Mouse (Mus musculus) stomach, embryonic 16.5 days (tissue): ENCODE results near the gene Tdp1. TPM values are rescaled to one million over a fixed set of nuclear protein-coding genes. Genes with fewer than 3 reads are reported as not detected.

ENCODE experiments used
- ATAC-seq: fragments of 200-750 bp; cut with Nextera tagmentation; 2 replicates; pipeline ENCODE4 v1.8.0; 2017; ENCODE audit warnings: moderate number of reproducible peaks, moderate TSS enrichment; ENCODE audit not compliant: insufficient read depth, low FRiP score
- H3K27ac ChIP-seq: fragments of 300-500 bp; sonication (generic); 2 replicates; pipeline ENCODE4 v1.5.1; 2014; ENCODE audit warnings: low read length
- H3K27me3 ChIP-seq: fragments of 300-500 bp; sonication (generic); 2 replicates; pipeline ENCODE4 v1.6.1; 2014; ENCODE audit warnings: low read length, control low read depth, mixed read lengths; ENCODE audit not compliant: control insufficient read depth, insufficient read depth
- H3K36me3 ChIP-seq: fragments of 300-500 bp; sonication (generic); 2 replicates; pipeline ENCODE4 v1.6.1; 2014; ENCODE audit warnings: low read length; ENCODE audit not compliant: control insufficient read depth, insufficient read depth
- H3K4me1 ChIP-seq: fragments of 300-500 bp; sonication (generic); 2 replicates; pipeline ENCODE4 v1.6.1; 2014; ENCODE audit warnings: low read length, control low read depth, mixed read lengths; ENCODE audit not compliant: control insufficient read depth, insufficient read depth
- H3K4me2 ChIP-seq: fragments of 300-500 bp; sonication (generic); 2 replicates; pipeline ENCODE4 v1.6.1; 2014; ENCODE audit warnings: low read depth, low read length, mixed read lengths
- H3K4me3 ChIP-seq: fragments of 300-500 bp; sonication (generic); replicated peaks from 2 replicates; pipeline ENCODE4 v1.5.1; 2014; ENCODE audit warnings: mild to moderate bottlenecking, low read length
- H3K9ac ChIP-seq: fragments of 300-500 bp; sonication (generic); 2 replicates; pipeline ENCODE4 v1.6.1; 2014; ENCODE audit warnings: low read length
- H3K9me3 ChIP-seq: fragments of 300-500 bp; sonication (generic); replicated peaks from 2 replicates; pipeline ENCODE4 v1.6.1; 2016; ENCODE audit warnings: low read length, control low read depth; ENCODE audit not compliant: control insufficient read depth
- WGBS: fragments of 180-500 bp; shearing (Covaris S2); extraction: QIAGEN DNeasy Blood & Tissue Kit; methylation state at CpG from one replicate; pipeline ENCODE4 v1.1.7; 2014; 5-methylcytosine and 5-hydroxymethylcytosine counted together
- polyA plus RNA-seq: library from polyadenylated mRNA; unstranded; fragments of >200 nt; fragmentation: Nextera tagmentation; extraction: Ambion mirVana; gene quantifications from 2 replicates; pipeline ENCODE4 v1.2.1, GENCODE M21; 2015

The Tdp1 gene
- polyA plus RNA-seq, 1 experiment from 2014 or later = 45.4 TPM

DNA sequence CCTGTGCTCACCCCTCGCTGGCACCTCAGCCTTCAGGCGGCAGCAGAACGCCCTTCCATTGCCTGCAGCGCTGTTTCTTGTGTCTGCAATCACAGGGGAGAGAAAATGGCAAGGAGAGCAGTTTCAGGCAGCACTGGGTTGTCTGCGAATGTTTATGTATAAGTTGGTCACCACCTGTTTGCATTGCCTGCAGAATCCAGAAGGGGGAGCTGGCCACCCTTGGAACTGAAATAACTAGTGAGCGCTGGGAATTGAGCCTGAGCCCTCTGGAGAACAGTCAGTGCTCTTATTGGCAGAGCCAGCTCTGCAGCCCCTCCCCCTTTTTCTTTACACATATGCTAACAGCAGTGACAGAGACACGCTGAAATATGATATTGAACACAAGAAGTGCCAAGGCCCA, 88.5 kb downstream of the Tdp1 start:
- Histone ChIP-seq H3K36me3 (no peaks in the 10 kb centered on the region), H3K9ac (no peak overlapping the region), H3K4me2 (no peak overlapping the region), H3K9me3 (no peaks in the 10 kb centered on the region; the same call in 1 of the 2 replicates), H3K4me1 (no peaks in the 10 kb centered on the region), H3K4me3 (no peak overlapping the region), H3K27me3 (peaks cover 15% of the 10 kb centered on the region), H3K27ac (no peak overlapping the region)
- ATAC-seq = no peak
- WGBS = 60% methylated on average over 7 of the region's 7 CpGs

GRCm38 (mm10) chr12:99973659-99974058, 89.3 kb downstream of the Tdp1 start:
- ATAC-seq = no peak
- Histone ChIP-seq H3K9ac (no peak overlapping the region), H3K4me3 (no peak overlapping the region), H3K27me3 (peaks cover 8% of the 10 kb centered on the region), H3K9me3 (no peaks in the 10 kb centered on the region; the same call in 1 of the 2 replicates), H3K4me2 (no peak overlapping the region), H3K27ac (no peak overlapping the region), H3K36me3 (no peaks in the 10 kb centered on the region), H3K4me1 (no peaks in the 10 kb centered on the region)
- WGBS = 80% methylated on average over 1 of the region's 1 CpGs

DNA sequence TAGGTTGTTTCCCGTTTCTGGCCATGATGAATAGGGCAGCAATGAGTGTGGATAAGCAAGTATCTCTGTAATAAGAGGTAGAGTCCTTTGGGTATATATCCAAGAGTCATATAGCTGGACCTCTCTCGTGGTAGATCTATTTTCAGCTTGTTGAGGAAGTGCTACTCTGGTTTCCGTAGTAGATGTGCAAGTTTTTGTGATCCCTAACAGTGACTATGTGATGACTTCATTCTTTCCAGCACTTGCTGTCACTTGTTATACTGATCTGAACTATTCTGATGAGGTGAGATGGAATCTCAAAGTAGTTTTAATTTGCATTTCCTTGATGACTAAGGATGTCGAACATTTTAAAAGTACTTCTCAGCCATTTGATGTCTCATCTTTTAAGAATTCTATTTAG, 95.2 kb downstream of the Tdp1 start:
- no peak for ATAC-seq
- no peaks in the 10 kb centered on the region for H3K36me3 ChIP-seq
- H3K4me3 ChIP-seq = no peak overlapping the region
- H3K4me2 ChIP-seq = no peak overlapping the region
- no peaks in the 10 kb centered on the region for H3K4me1 ChIP-seq
- H3K9me3 ChIP-seq = no peaks in the 10 kb centered on the region
- H3K27me3 ChIP-seq = no peaks in the 10 kb centered on the region
- 74% methylated on average over 4 of the region's 4 CpGs for WGBS
- no peak overlapping the region for H3K27ac ChIP-seq
- H3K9ac ChIP-seq = no peak overlapping the region

- H3K9ac ChIP-seq = no peak overlapping the region
- H3K9me3 ChIP-seq = no peaks in the 10 kb centered on the region
- no peak for ATAC-seq
- WGBS = 91% methylated on average over 5 of the region's 5 CpGs
- H3K4me1 ChIP-seq = no peaks in the 10 kb centered on the region
- no peak overlapping the region for H3K27ac ChIP-seq
- H3K4me3 ChIP-seq = no peak overlapping the region
- no peak overlapping the region for H3K4me2 ChIP-seq
- no peaks in the 10 kb centered on the region for H3K27me3 ChIP-seq
- no peaks in the 10 kb centered on the region for H3K36me3 ChIP-seq
Observed at GRCm38 (mm10) chr12:99986797-99987196, 102.5 kb downstream of the Tdp1 start.

GRCm38 (mm10) chr12:99988144-99988543, 103.8 kb downstream of the Tdp1 start:
- H3K9ac ChIP-seq = no peak overlapping the region
- no peaks in the 10 kb centered on the region for H3K4me1 ChIP-seq
- H3K27me3 ChIP-seq = no peaks in the 10 kb centered on the region
- no peaks in the 10 kb centered on the region for H3K9me3 ChIP-seq
- no peak for ATAC-seq
- no peak overlapping the region for H3K4me3 ChIP-seq
- no peaks in the 10 kb centered on the region for H3K36me3 ChIP-seq
- no peak overlapping the region for H3K27ac ChIP-seq
- H3K4me2 ChIP-seq = no peak overlapping the region
- 42% methylated on average over 2 of the region's 2 CpGs for WGBS

DNA sequence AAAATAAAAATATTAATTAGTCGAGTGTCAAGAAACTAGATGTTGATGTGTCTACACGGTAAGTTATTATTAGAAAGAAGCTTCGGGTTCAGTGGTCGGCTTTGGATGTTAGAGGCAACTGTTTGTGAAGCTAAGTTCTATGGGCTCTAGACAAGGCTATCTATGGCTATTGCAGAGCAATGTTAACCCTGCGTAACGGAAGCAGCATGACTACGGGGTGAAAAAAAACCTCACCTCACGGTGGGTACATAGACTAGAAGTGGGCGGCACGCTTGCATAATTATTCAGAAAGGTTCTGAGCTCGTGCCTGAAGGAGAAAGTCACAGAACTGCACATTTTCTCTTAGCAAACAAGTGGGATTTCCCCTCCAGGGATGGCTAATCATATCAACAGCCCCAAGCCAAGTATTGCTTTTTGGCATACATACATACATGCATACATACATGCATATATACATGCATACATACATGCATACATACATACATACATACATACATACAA, 108.1 kb downstream of the Tdp1 start:
- H3K9me3 ChIP-seq = no peaks in the 10 kb centered on the region
- no peak overlapping the region for H3K4me2 ChIP-seq
- no peak overlapping the region for H3K9ac ChIP-seq
- H3K4me1 ChIP-seq = no peaks in the 10 kb centered on the region
- no peak overlapping the region for H3K4me3 ChIP-seq
- no peaks in the 10 kb centered on the region for H3K36me3 ChIP-seq
- ATAC-seq = no peak
- H3K27ac ChIP-seq = no peak overlapping the region
- 83% methylated on average over 11 of the region's 11 CpGs for WGBS
- no peaks in the 10 kb centered on the region for H3K27me3 ChIP-seq

DNA sequence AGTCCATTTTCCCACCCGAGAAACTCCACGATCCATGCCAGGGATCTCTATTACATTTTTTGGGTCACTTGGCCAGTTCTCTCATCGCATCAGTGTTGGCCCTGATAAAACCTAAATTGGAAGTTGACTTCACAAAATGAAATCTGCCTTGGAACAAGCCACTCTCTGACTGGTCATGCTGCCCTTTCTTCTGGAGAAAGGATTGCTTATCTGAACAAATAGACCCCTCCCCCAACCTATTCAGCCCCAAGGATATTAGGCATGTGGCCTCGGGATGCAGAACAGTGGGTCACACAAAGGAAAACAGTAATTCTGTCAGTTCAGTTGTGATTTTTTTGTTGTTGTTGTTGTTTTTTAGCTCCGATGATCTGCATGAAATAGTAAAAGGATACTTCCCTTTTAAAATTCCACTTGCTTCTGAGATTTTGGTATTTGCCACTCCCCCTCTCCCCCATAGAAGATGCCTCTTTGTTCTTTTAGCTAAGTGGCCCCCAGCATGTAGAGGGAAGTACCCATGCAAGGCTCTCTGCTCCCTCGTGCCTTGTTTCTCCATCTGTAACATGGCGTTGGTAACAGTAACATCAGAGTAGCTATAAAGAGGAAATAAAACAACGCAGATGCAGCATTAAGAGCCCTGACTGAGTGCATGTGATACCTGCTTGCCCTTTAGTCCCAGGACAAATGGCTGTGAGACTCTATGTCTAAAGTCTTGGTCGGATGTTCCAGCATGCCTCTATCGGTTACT, 109.0 kb downstream of the Tdp1 start:
- Histone ChIP-seq H3K27ac (no peak overlapping the region), H3K27me3 (no peaks in the 10 kb centered on the region), H3K4me2 (no peak overlapping the region), H3K36me3 (no peaks in the 10 kb centered on the region), H3K9me3 (no peaks in the 10 kb centered on the region), H3K4me3 (no peak overlapping the region), H3K4me1 (no peaks in the 10 kb centered on the region), H3K9ac (no peak overlapping the region)
- WGBS = 77% methylated on average over 10 of the region's 10 CpGs
- ATAC-seq = no peak

DNA sequence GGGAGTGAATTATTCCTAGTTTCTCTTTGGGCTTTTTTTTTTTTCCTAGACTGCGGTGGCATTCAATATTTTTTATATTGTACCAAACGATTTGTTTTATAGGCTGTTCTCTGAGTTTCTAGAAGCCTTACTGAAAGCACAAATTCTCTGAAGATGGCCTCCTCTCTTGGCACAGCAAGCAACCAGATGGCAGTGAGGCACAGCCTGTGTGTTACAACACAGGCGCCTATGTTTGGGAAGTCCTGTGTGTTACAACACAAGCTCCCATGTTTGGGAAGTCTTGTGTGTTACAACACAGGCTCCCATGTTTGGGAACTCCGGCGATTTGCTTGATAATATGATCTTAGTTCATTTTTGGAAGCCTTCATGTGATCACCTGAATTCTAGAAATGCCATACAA, 111.6 kb downstream of the Tdp1 start:
- WGBS = 90% methylated on average over 5 of the region's 5 CpGs
- H3K4me2 ChIP-seq = no peak overlapping the region
- no peak overlapping the region for H3K4me3 ChIP-seq
- ATAC-seq = no peak
- H3K27ac ChIP-seq = no peak overlapping the region
- no peaks in the 10 kb centered on the region for H3K9me3 ChIP-seq
- H3K4me1 ChIP-seq = no peaks in the 10 kb centered on the region
- no peak overlapping the region for H3K9ac ChIP-seq
- no peaks in the 10 kb centered on the region for H3K36me3 ChIP-seq
- H3K27me3 ChIP-seq = no peaks in the 10 kb centered on the region

GRCm38 (mm10) chr12:99999726-100000125, 115.4 kb downstream of the Tdp1 start:
- Histone ChIP-seq H3K4me2 (no peak overlapping the region), H3K4me1 (peaks cover 9% of the 10 kb centered on the region; the same call in 1 of the 2 replicates), H3K9ac (no peak overlapping the region), H3K27ac (no peak overlapping the region), H3K36me3 (no peaks in the 10 kb centered on the region), H3K4me3 (no peak overlapping the region), H3K9me3 (no peaks in the 10 kb centered on the region), H3K27me3 (no peaks in the 10 kb centered on the region)
- 82% methylated on average over 5 of the region's 5 CpGs for WGBS
- ATAC-seq = no peak
